Mouse (Mus musculus) gastrocnemius, adult 18-20 months (tissue): Measurements from ENCODE around the gene Mgat4e. TPM values are rescaled to one million over a fixed set of nuclear protein-coding genes. Genes with fewer than 3 reads are reported as not detected.
A peak's percentile ranks its signal among the peaks of the same experiment; 100 is the strongest.
"Not testable (repeated sequence)": the region's sequence is repeated elsewhere in the genome, so short reads cannot be mapped to it uniquely, and the experiment has no call there.

Experiments
- DNase-seq: peaks from one replicate; pipeline ENCODE4 v3.0.0; 2021; ENCODE audit warnings: low spot score
- total RNA-seq, 2 experiments: library from RNA; stranded (reverse); gene quantifications; 2 replicates each; pipeline ENCODE4 v1.2.3; 2021

The Mgat4e gene
- total RNA-seq, 2 experiments from 2014 or later: not detected

DNA sequence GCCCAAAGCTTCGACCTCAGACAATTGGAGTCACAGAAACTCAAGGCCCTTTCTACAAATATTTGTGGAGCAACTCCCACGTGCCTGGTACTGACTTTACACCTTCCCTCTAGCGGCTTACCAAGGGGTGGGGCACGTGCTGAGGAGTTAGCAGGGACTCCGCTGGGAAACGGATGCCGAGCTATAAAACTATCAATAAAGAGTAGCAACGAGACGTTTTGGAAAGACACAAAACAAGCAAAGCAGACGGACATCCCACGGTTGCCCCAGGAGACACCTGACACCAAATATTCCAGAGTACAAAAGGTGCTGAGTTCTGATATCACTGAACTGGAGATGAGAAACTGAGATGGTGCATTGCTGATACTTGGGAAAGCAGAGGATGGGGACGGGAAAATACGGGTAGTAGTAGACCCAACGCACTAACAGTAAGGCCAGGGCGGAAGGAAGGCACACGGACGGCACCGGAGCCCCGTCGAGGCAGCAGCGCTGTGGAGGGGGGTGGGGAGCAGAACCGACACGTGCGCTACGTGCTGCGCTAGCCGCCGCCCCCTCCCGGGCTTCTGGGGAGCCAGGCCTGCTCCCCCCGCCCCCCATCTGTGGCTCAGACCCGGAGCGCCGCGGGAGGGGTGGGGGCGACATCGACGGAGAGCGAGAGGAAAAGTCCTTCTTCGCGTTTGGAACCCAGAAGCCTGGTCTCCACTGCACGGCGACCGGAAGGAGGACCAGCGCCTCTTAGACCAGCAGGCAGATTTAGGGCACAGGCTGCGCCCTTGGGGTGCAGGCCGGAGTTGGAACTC lies 6.6 kb upstream of the Mgat4e start:
- DNase-seq: no peak

- no peak for DNase-seq
Observed at GRCm38 (mm10) chr1:134555240-134555870, 5.9 kb upstream of the Mgat4e start.

- DNase-seq: no peak
Observed at GRCm38 (mm10) chr1:134552396-134552795, 2.9 kb upstream of the Mgat4e start.

- DNase-seq: no peak
Observed at GRCm38 (mm10) chr1:134551869-134552268, 2.4 kb upstream of the Mgat4e start.

DNA sequence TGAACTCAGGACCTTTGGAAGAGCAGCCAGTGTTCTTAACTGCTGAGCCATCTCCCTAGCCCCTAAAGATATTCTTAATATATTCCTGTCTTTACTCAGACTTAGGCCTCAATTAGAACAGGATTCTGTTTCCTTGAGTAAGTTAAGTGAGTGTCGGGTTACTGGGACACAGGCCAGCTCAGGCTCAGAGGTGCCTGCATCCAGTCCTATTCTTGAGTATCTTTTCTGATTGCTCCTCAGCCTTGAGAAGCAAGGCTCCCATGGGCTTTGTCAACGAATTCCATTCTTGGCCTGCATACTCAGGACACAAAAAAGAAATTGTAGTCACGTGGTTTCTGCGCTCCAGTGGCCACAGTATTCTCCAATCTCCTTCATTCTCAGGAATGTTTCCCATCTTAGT lies 1.3 kb downstream of the Mgat4e start:
- DNase-seq: peak; percentile 18

DNA sequence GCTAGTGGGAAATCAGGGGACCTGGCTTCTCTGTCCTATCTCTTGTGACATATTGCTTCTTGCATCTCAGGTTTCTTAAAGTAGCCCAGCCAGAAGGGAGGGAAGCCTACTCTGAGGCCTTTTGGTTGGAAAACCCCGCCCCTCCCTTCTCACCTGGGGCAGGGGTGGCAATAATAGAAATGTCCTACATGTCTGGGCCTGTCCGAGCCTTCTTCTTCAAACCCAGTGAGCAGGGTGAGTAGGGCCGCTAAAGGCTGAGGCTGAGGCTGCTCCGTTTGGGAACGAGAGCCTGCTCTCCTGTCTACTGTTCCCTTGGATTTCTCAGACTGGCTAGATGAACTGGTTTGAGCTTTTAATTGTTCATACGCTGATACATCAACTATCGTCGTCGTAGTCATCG lies 8.9 kb downstream of the Mgat4e start:
- DNase-seq: no peak

- no peak for DNase-seq
Observed at GRCm38 (mm10) chr1:134535513-134535912, 14.0 kb downstream of the Mgat4e start.

GRCm38 (mm10) chr1:134535054-134535453 lies 14.4 kb downstream of the Mgat4e start:
- no peak for DNase-seq

DNA sequence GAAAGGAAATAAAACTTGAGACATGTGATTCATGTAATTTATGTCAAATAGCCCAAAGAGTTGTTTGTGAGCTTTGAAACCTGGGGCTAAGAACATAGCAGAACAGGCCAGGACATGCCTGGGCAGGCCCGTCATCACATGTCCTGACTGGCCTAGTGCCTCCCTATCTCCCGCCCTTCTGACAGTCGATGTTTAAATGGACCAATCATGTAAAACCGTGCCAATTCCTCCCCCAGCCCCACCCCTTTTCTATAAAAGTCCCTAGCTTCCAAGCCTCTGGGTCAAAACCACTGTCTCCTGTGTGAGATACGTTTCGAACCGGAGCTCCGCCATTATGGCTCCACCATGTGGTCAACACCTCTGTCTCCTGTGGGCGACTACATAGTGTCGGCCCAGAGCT lies 15.8 kb downstream of the Mgat4e start:
- not testable (repeated sequence) for DNase-seq

GRCm38 (mm10) chr1:134530618-134531017 lies 18.9 kb downstream of the Mgat4e start:
- DNase-seq: no peak

DNA sequence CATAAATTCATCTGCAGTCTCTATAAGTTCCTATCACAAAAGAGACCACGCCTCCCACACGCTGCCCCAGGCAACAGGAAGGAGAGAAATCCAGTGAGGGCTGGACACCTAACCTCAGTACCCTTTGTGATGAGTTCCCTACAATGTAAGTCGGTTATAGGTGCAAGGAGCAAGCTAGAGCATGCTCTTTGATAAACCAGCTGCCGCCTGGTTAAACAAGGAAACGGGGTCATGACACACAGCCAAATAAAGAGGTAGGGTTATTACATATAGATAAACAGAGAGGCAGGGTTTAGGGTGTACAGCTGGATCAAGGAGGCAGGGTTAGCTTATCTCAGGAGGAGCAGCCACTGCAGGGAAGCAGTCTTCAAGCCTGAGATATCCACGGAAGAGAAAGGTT lies 22.7 kb downstream of the Mgat4e start:
- no peak for DNase-seq

DNA sequence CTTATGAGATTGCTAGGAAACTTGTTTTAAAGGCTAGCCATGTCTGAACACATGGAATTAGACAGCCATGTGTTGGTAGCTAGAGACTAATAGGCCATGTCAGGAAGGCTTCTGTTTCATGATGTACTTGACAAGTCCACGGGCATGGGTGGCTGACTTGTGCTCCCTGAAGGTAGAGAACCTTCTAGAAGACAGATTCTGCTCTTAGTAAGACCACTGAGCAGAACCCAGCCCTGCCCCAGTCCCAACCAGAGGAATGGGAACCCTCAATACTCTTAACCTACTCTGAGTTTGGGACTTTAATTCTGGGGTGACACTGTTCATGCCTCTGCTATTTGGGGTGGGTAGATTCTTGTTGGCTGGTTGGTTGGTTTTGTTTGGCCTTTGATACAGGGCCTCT lies 24.5 kb downstream of the Mgat4e start:
- no peak for DNase-seq

DNA sequence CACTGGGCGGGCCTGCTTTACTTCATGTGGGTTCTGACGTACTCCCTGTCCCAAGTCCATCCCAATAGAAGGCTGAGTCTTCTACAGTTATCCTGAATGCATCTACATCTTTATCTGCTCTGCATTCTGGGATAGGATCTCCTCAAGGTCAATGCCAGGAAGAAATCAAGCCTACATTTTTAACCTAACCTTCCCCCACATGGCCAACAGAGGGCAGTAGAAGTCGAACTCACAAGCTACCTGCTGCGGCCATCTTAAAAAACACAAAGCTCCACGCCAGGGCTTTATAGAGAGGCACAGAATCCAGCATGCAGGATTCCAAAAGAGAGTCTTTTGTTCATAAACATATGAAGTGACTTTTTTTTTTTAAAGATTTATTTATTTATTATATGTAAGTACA lies 25.1 kb downstream of the Mgat4e start:
- no peak for DNase-seq

- no peak for DNase-seq
Observed at GRCm38 (mm10) chr1:134522325-134522724, 27.2 kb downstream of the Mgat4e start.

DNA sequence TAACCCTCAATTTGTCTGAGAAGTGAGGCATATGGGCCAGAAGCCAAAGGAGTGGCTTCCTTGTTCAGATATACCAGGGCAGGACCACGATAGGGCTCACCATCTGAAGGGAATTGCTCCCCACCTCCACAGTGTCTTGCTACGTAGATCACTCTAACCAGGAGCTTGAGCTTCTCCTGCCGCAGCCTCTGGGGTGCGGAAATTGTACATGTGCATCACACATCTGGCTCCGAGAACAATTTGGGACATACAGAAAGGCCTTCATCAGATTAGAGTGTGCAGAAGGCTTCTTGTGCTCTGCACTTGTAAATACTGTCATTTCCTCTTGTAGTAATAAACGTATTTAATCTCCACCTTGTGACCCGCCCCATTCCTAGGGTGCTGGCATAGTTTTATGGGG lies 28.3 kb downstream of the Mgat4e start:
- DNase-seq: no peak

- DNase-seq: no peak
Observed at GRCm38 (mm10) chr1:134520001-134520721, 29.3 kb downstream of the Mgat4e start.

GRCm38 (mm10) chr1:134519201-134519600 lies 30.3 kb downstream of the Mgat4e start:
- not testable (repeated sequence) for DNase-seq

DNA sequence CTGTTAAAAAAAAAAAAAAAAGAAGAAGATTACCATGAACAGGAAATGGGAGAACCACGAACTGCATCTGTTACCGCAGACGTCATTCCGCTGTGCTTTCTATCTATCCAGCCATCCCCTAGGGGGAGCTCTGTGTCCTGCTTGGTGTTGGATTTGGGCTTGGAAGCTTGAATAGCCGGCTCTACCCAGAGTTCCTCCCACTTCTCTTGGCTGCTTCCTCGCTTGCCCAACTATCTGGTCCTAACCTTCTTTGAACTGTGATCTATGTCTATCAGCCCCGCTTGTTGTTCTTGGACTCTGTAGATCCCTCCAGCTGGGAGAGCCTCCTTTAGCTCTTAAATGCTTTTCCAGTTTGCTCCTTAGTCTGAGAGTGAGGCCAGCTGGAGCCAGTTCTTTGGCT lies 30.8 kb downstream of the Mgat4e start:
- peak; percentile 91 for DNase-seq

- DNase-seq: not testable (repeated sequence)
Observed at GRCm38 (mm10) chr1:134517841-134518240, 31.6 kb downstream of the Mgat4e start.

GRCm38 (mm10) chr1:134516491-134517198 lies 32.8 kb downstream of the Mgat4e start:
- DNase-seq: no peak

- DNase-seq: no peak
Observed at GRCm38 (mm10) chr1:134515891-134516290, 33.6 kb downstream of the Mgat4e start.
